Mouse (Mus musculus) CH12.LX (cell line): ENCODE measurements around the gene Zfp358.

Experiments used
- CTCF ChIP-seq, 2 experiments: IDR thresholded peaks in 1 of 2; conservative IDR thresholded peaks in 1 of 2; 2 replicates each; pipeline ENCODE4 v1.5.1; 2011 to 2012; ENCODE audit warnings: low read depth in 2 of 2, low read length in 2 of 2, improper control_type of control experiment in 1 of 2, inconsistent platforms in 1 of 2, mild to moderate bottlenecking in 1 of 2, moderate library complexity in 1 of 2
- ELF1 ChIP-seq: IDR thresholded peaks from 2 replicates; pipeline ENCODE4 v1.6.1; 2014; ENCODE audit warnings: low read depth, mild to moderate bottlenecking, inconsistent platforms, low read length, improper control_type of control experiment
- EP300 ChIP-seq: IDR thresholded peaks from 2 replicates; pipeline ENCODE4 v1.6.1; 2011; ENCODE audit warnings: low read length, improper control_type of control experiment
- MXI1 ChIP-seq: IDR thresholded peaks from 2 replicates; pipeline ENCODE4 v1.6.1; 2011; ENCODE audit warnings: mild to moderate bottlenecking, low read depth, low read length, improper control_type of control experiment
- RCOR1 ChIP-seq: conservative IDR thresholded peaks from 2 replicates; pipeline ENCODE4 v1.6.1; 2012; ENCODE audit warnings: low read depth, mild to moderate bottlenecking, inconsistent platforms, low read length, improper control_type of control experiment
- TCF12 ChIP-seq: IDR thresholded peaks from 2 replicates; pipeline ENCODE4 v1.6.1; 2014; ENCODE audit warnings: low read depth, mild to moderate bottlenecking, inconsistent platforms, low read length, improper control_type of control experiment

DNA sequence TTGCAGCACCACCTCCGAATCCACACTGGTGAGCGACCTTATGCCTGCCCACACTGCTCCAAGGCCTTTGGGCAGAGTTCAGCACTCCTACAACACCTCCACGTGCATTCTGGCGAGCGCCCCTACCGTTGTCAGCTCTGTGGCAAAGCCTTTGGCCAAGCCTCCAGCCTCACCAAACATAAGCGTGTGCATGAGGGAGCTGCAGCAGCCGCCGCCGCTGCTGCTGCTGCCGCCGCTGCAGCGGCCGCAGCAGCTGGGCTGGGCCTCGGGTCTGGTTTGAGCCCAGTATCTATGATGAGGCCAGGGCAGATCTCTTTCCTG lies 3.5 kb downstream of the Zfp358 start:
- TF ChIP-seq ELF1 (no peak), EP300 (no peak), CTCF (conservative IDR thresholded peaks at IDR 0.05 in 1 of 2, IDR thresholded peaks at IDR 0.05 in 1 of 2; ENCODE audit: low read depth in 2 of 2, low read length in 2 of 2) (no peak), RCOR1 (no peak), TCF12 (no peak), MXI1 (no peak)
